Mouse (Mus musculus): Measurements from ENCODE around the gene Dennd4b.

DNA sequence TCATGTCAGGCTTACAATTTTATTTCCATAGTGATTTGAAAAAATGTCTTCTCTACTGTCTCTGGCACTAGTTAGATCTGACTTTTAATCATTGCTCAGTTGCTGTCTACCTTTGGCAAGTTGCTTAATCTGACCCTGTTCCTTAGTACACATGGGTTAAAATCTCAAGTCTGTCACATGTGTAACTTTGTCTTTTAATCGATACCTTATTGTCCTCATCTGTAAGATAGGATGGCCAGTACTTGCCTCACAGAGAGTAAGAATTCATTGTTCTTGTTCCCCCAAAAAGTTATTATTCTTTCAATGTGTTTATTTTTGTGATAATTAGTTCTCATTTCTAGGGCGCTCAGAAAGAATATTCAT is 27.0 kb downstream of the Dennd4b start:
- TF ChIP-seq CTCF (IDR thresholded peaks at IDR 0.05; ENCODE audit: control insufficient read depth, insufficient read depth, insufficient replicate concordance, low read depth, low read length) (no peak), POLR2A (IDR thresholded peaks at IDR 0.05; ENCODE audit: control insufficient read depth, low read depth, low read length) (no peak)
